Mouse (Mus musculus) neural tube, embryonic 14.5 days (tissue): ENCODE results near the gene Col5a1. TPM values are rescaled to one million over a fixed set of nuclear protein-coding genes. Genes with fewer than 3 reads are reported as not detected.

Source experiments
- ATAC-seq: fragments of 200-750 bp; cut with Nextera tagmentation; 2 replicates; pipeline ENCODE4 v1.8.0; 2017; ENCODE audit warnings: low read depth, mild to moderate bottlenecking, moderate TSS enrichment, moderate library complexity
- H3K27ac ChIP-seq: fragments of 300-500 bp; sonication (generic); 2 replicates; pipeline ENCODE4 v1.5.1; 2014; ENCODE audit warnings: low read depth, mild to moderate bottlenecking, control low read depth, low read length, moderate library complexity, mixed read lengths
- H3K27me3 ChIP-seq: fragments of 300-500 bp; sonication (generic); 2 replicates; pipeline ENCODE4 v1.6.1; 2014; ENCODE audit warnings: low read length; ENCODE audit not compliant: control insufficient read depth, insufficient read depth
- H3K36me3 ChIP-seq: fragments of 300-500 bp; sonication (generic); 2 replicates; pipeline ENCODE4 v1.6.1; 2014; ENCODE audit warnings: low read length, mixed read lengths; ENCODE audit not compliant: control insufficient read depth, insufficient read depth
- H3K4me1 ChIP-seq: fragments of 300-500 bp; sonication (generic); 2 replicates; pipeline ENCODE4 v1.6.1; 2014; ENCODE audit warnings: low read length; ENCODE audit not compliant: control insufficient read depth, insufficient read depth
- H3K4me2 ChIP-seq: fragments of 300-500 bp; sonication (generic); 2 replicates; pipeline ENCODE4 v1.6.1; 2014; ENCODE audit warnings: mild to moderate bottlenecking, low read depth, low read length, control low read depth
- H3K4me3 ChIP-seq: fragments of 300-500 bp; sonication (generic); 2 replicates; pipeline ENCODE4 v1.5.1; 2014; ENCODE audit warnings: low read depth, low read length, control low read depth, mixed read lengths
- H3K9ac ChIP-seq: fragments of 300-500 bp; sonication (generic); replicated peaks from 2 replicates; pipeline ENCODE4 v1.6.1; 2014; ENCODE audit warnings: low read depth, mild to moderate bottlenecking, control low read depth, low read length, mixed read lengths
- H3K9me3 ChIP-seq: fragments of 300-500 bp; sonication (generic); 2 replicates; pipeline ENCODE4 v1.6.1; 2016; ENCODE audit warnings: low read length; ENCODE audit not compliant: control insufficient read depth
- WGBS: fragments of 180-500 bp; shearing (Covaris S2); extraction: QIAGEN DNeasy Blood & Tissue Kit; methylation state at CpG from one replicate; pipeline ENCODE4 v1.1.7; 2014; 5-methylcytosine and 5-hydroxymethylcytosine counted together
- polyA plus RNA-seq: library from polyadenylated mRNA; unstranded; fragments of >200 nt; fragmentation: Nextera tagmentation; extraction: Ambion mirVana; gene quantifications from 2 replicates; pipeline ENCODE4 v1.2.1, GENCODE M21; 2014

Gene Col5a1
- polyA plus RNA-seq, 1 experiment from 2014 or later: 3.6 TPM

GRCm38 (mm10) chr2:27891922-27892541 is 5.8 kb downstream of the Col5a1 start:
- no peak for ATAC-seq
- Histone ChIP-seq H3K4me1 (peaks cover 4% of the 10 kb centered on the region; the same call in 1 of the 2 replicates), H3K9me3 (no peaks in the 10 kb centered on the region), H3K36me3 (no peaks in the 10 kb centered on the region), H3K4me2 (no peak overlapping the region), H3K9ac (no peak overlapping the region), H3K4me3 (no peak overlapping the region), H3K27me3 (peaks cover 14% of the 10 kb centered on the region), H3K27ac (no peak overlapping the region)
- 87% methylated on average over 7 of the region's 7 CpGs for WGBS

- H3K9ac ChIP-seq: no peak overlapping the region
- no peak overlapping the region for H3K4me3 ChIP-seq
- no peak overlapping the region for H3K27ac ChIP-seq
- no peaks in the 10 kb centered on the region for H3K4me1 ChIP-seq
- no peaks in the 10 kb centered on the region for H3K36me3 ChIP-seq
- peaks cover 4% of the 10 kb centered on the region; the same call in 1 of the 2 replicates for H3K27me3 ChIP-seq
- 93% methylated on average over 12 of the region's 12 CpGs for WGBS
- no peaks in the 10 kb centered on the region for H3K9me3 ChIP-seq
- no peak overlapping the region for H3K4me2 ChIP-seq
- ATAC-seq: no peak
Measured at GRCm38 (mm10) chr2:27893015-27893414, 6.8 kb downstream of the Col5a1 start.

- H3K4me2 ChIP-seq: no peak overlapping the region
- H3K27ac ChIP-seq: no peak overlapping the region
- ATAC-seq: no peak
- H3K36me3 ChIP-seq: no peaks in the 10 kb centered on the region
- H3K27me3 ChIP-seq: no peaks in the 10 kb centered on the region
- H3K4me1 ChIP-seq: no peaks in the 10 kb centered on the region
- WGBS: 91% methylated on average over 5 of the region's 5 CpGs
- no peak overlapping the region for H3K4me3 ChIP-seq
- no peak overlapping the region for H3K9ac ChIP-seq
- no peaks in the 10 kb centered on the region for H3K9me3 ChIP-seq
Measured at GRCm38 (mm10) chr2:27894986-27895385, 8.8 kb downstream of the Col5a1 start.

- Histone ChIP-seq H3K4me3 (no peak overlapping the region), H3K9me3 (no peaks in the 10 kb centered on the region), H3K27ac (no peak overlapping the region), H3K4me2 (no peak overlapping the region), H3K9ac (no peak overlapping the region), H3K27me3 (no peaks in the 10 kb centered on the region), H3K4me1 (no peaks in the 10 kb centered on the region), H3K36me3 (no peaks in the 10 kb centered on the region)
- no peak for ATAC-seq
- 88% methylated on average over 4 of the region's 4 CpGs for WGBS
Measured at GRCm38 (mm10) chr2:27895648-27896047, 9.4 kb downstream of the Col5a1 start.

- no peak overlapping the region for H3K27ac ChIP-seq
- no peak overlapping the region for H3K9ac ChIP-seq
- H3K4me1 ChIP-seq: no peaks in the 10 kb centered on the region
- ATAC-seq: no peak
- no peak overlapping the region for H3K4me3 ChIP-seq
- H3K27me3 ChIP-seq: no peaks in the 10 kb centered on the region
- no peaks in the 10 kb centered on the region for H3K9me3 ChIP-seq
- no peak overlapping the region for H3K4me2 ChIP-seq
- WGBS: 71% methylated on average over 6 of the region's 6 CpGs
- no peaks in the 10 kb centered on the region for H3K36me3 ChIP-seq
Measured at GRCm38 (mm10) chr2:27897161-27897560, 10.9 kb downstream of the Col5a1 start.

- WGBS: 65% methylated on average over 3 of the region's 3 CpGs
- Histone ChIP-seq H3K4me1 (no peaks in the 10 kb centered on the region), H3K9ac (no peak overlapping the region), H3K36me3 (no peaks in the 10 kb centered on the region), H3K27ac (no peak overlapping the region), H3K4me2 (no peak overlapping the region), H3K4me3 (no peak overlapping the region), H3K9me3 (no peaks in the 10 kb centered on the region), H3K27me3 (no peaks in the 10 kb centered on the region)
- no peak for ATAC-seq
Measured at GRCm38 (mm10) chr2:27899894-27900293, 13.7 kb downstream of the Col5a1 start.

- H3K4me3 ChIP-seq: no peak overlapping the region
- no peak overlapping the region for H3K27ac ChIP-seq
- no peaks in the 10 kb centered on the region for H3K36me3 ChIP-seq
- no peak for ATAC-seq
- WGBS: 59% methylated on average over 2 of the region's 2 CpGs
- H3K9me3 ChIP-seq: no peaks in the 10 kb centered on the region
- H3K27me3 ChIP-seq: no peaks in the 10 kb centered on the region
- H3K9ac ChIP-seq: no peak overlapping the region
- no peak overlapping the region for H3K4me2 ChIP-seq
- no peaks in the 10 kb centered on the region for H3K4me1 ChIP-seq
Measured at GRCm38 (mm10) chr2:27901076-27901475, 14.9 kb downstream of the Col5a1 start.

- Histone ChIP-seq H3K4me3 (no peak overlapping the region), H3K9ac (no peak overlapping the region), H3K9me3 (no peaks in the 10 kb centered on the region), H3K4me2 (no peak overlapping the region), H3K27me3 (no peaks in the 10 kb centered on the region), H3K27ac (no peak overlapping the region), H3K4me1 (no peaks in the 10 kb centered on the region), H3K36me3 (no peaks in the 10 kb centered on the region)
- ATAC-seq: no peak
- WGBS: 83% methylated on average over 9 of the region's 9 CpGs
Measured at GRCm38 (mm10) chr2:27901525-27902245, 15.5 kb downstream of the Col5a1 start.

- Histone ChIP-seq H3K27ac (no peak overlapping the region), H3K4me2 (no peak overlapping the region), H3K9ac (no peak overlapping the region), H3K36me3 (no peaks in the 10 kb centered on the region), H3K9me3 (no peaks in the 10 kb centered on the region), H3K4me1 (no peaks in the 10 kb centered on the region), H3K27me3 (no peaks in the 10 kb centered on the region), H3K4me3 (no peak overlapping the region)
- ATAC-seq: no peak
- WGBS: 85% methylated on average over 3 of the region's 3 CpGs
Measured at GRCm38 (mm10) chr2:27902318-27902717, 16.1 kb downstream of the Col5a1 start.
